Mouse (Mus musculus) midbrain, embryonic 14.5 days (tissue): Measurements from ENCODE around the gene Cyp2j9. TPM values are rescaled to one million over a fixed set of nuclear protein-coding genes. Genes with fewer than 3 reads are reported as not detected.
"Not testable (repeated sequence)": the region's sequence is repeated elsewhere in the genome, so short reads cannot be mapped to it uniquely, and the experiment has no call there.

Experiments
- ATAC-seq: fragments of 200-750 bp; cut with Nextera tagmentation; 2 replicates; pipeline ENCODE4 v1.8.0; 2017; ENCODE audit warnings: moderate number of reproducible peaks, moderate library complexity; ENCODE audit not compliant: low FRiP score, low TSS enrichment
- DNase-seq: peaks from one replicate; pipeline ENCODE4 v3.0.0-alpha.2; 2015
- H3K27ac ChIP-seq: fragments of 300-500 bp; sonication (generic); replicated peaks from 2 replicates; pipeline ENCODE4 v1.5.1; 2014; ENCODE audit warnings: mild to moderate bottlenecking, low read depth, low read length, moderate library complexity
- H3K27me3 ChIP-seq: fragments of 300-500 bp; sonication (generic); 2 replicates; pipeline ENCODE4 v1.6.1; 2014; ENCODE audit warnings: low read length, control low read depth, mixed read lengths; ENCODE audit not compliant: control insufficient read depth, insufficient read depth
- H3K36me3 ChIP-seq: fragments of 300-500 bp; sonication (generic); 2 replicates; pipeline ENCODE4 v1.6.1; 2014; ENCODE audit warnings: low read length, control low read depth; ENCODE audit not compliant: control insufficient read depth, insufficient read depth
- H3K4me1 ChIP-seq: fragments of 300-500 bp; sonication (generic); 2 replicates; pipeline ENCODE4 v1.6.1; 2014; ENCODE audit warnings: mild to moderate bottlenecking, antibody characterized with exemption, low read length, control low read depth; ENCODE audit not compliant: control insufficient read depth, insufficient read depth
- H3K4me2 ChIP-seq: fragments of 300-500 bp; sonication (generic); 2 replicates; pipeline ENCODE4 v1.6.1; 2014; ENCODE audit warnings: mild to moderate bottlenecking, low read length, moderate library complexity
- H3K4me3 ChIP-seq: fragments of 300-500 bp; sonication (generic); replicated peaks from 2 replicates; pipeline ENCODE4 v1.5.1; 2014; ENCODE audit warnings: low read depth, low read length
- H3K9ac ChIP-seq: fragments of 300-500 bp; sonication (generic); replicated peaks from 2 replicates; pipeline ENCODE4 v1.6.1; 2014; ENCODE audit warnings: mild to moderate bottlenecking, low read length, moderate library complexity
- H3K9me3 ChIP-seq: fragments of 300-500 bp; sonication (generic); 2 replicates; pipeline ENCODE4 v1.6.1; 2016; ENCODE audit warnings: low read length, control low read depth, mixed read lengths; ENCODE audit not compliant: control insufficient read depth
- WGBS: fragments of 180-500 bp; shearing (Covaris S2); extraction: QIAGEN DNeasy Blood & Tissue Kit; methylation state at CpG from one replicate; pipeline ENCODE4 v1.1.7; 2014; 5-methylcytosine and 5-hydroxymethylcytosine counted together
- polyA plus RNA-seq: library from polyadenylated mRNA; unstranded; fragments of >200 nt; fragmentation: Nextera tagmentation; extraction: Ambion mirVana; gene quantifications from 2 replicates; pipeline ENCODE4 v1.2.1, GENCODE M21; 2014

Gene Cyp2j9
- 3.9 and 4.9 TPM in 2 replicates for polyA plus RNA-seq

DNA sequence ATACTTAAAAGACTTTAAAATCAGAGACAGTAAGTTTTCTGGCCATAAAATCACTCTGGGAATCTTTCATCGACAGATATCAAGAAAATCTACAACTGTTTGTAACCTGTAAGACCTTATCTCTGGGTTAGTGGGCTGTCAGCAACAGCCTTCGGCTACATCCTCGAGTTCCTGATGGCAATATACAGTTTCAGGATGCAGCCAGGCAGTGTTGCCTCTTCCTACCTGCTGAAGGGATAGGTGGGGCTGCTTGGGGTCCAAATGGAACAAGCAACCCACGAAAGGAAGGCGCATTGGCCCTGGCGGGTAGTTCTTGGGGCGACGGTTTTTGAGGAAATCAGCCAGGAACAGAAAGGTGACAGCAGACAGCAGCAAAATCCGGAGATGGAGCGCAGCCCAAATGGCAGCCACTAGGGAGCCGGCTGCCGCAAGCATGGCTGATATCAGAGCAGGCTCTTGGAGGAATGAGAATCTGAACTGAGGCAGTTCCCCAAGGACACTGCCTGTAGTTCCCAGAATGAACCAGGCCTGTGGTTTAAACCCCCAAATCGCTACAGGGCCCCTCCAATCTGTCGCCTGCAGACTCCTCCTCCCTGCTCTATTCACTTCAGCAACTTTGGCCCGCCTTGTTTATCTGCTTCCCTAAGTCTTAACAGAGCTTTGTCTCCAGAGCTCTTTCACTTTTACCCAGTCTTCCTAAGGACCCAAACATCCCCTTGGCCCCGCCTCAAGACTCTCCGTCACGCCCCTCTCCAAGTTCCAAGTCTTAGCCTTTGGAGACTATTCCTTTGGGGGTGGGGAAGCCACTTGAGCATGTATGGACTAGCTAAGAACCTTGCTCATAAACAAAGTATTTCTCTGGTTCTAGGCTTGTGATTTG, at the start of gene Cyp2j9:
Gene Cyp2j9 (minus strand): TSS at position 668 of the 880 bp plus-strand sequence.
- Histone ChIP-seq H3K4me2 (peak within 1 kb of the TSS; percentile 52), H3K27ac (peak within 1 kb of the TSS; percentile 50; the same call in 1 of the 2 replicates), H3K9me3 (no peaks in the 10 kb centered on the region), H3K27me3 (no peaks in the 10 kb centered on the region), H3K36me3 (no peaks in the 10 kb centered on the region), H3K4me3 (peak within 1 kb of the TSS; percentile 36), H3K9ac (peak within 1 kb of the TSS; percentile 50), H3K4me1 (0 out of 2 replicates have a peak, but pooled peaks cover 4% of the 10 kb centered on the region)
- 7% methylated on average over 18 of the region's 18 CpGs for WGBS
- ATAC-seq (peak; percentile 76), DNase-seq (peak; percentile 66)

DNA sequence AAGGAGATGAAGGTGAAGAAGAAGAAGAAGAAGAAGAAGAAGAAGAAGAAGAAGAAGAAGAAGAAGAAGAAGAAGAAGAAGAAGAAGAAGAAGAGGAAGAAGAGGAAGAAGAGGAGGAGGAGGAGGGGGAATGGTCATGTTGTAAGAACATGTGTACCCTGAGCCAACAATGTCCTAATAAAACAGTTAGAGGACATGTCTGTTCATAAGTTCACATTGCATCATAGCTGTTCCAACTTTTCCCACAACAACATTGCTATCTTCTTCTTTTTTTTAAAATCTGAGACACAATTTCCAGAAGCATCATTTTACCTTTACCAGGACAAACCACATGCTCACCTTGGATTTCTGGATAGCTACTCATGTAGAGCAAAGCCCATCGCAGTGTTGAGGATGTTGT, 44.1 kb upstream of the Cyp2j9 start:
- H3K4me2 ChIP-seq, result no peak overlapping the region
- no peak overlapping the region for H3K9ac ChIP-seq
- no peaks in the 10 kb centered on the region for H3K4me1 ChIP-seq
- no peaks in the 10 kb centered on the region for H3K9me3 ChIP-seq
- WGBS, result 72% methylated on average over 1 of the region's 1 CpGs
- no peaks in the 10 kb centered on the region for H3K27me3 ChIP-seq
- no peak overlapping the region for H3K27ac ChIP-seq
- DNase-seq, result no peak
- no peak for ATAC-seq
- H3K4me3 ChIP-seq, result no peak overlapping the region
- H3K36me3 ChIP-seq, result no peaks in the 10 kb centered on the region

DNA sequence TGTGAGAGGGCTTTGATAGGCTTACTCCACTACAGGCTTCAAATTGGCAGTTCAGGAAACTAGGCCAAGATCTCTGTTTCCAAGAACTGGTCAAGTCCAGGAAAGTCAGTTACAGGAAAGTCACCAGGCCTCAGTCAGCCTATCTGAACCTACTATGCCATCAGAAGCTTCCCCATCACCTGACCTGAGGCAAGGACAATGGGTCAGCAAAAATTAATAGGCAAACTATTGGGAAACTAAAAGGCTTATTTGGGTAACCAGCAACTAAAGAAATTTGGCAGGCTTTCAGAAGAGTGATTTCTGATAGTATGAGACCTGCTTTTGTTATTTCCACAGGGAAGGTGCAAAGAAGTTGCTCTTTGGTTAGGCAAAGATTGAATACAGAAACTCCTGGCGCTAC, 31.1 kb upstream of the Cyp2j9 start:
- H3K4me1 ChIP-seq, result no peaks in the 10 kb centered on the region
- DNase-seq (no peak), ATAC-seq (no peak)
- no peaks in the 10 kb centered on the region for H3K36me3 ChIP-seq
- 98% methylated on average over 1 of the region's 1 CpGs for WGBS
- no peak overlapping the region for H3K9ac ChIP-seq
- H3K4me2 ChIP-seq, result no peak overlapping the region
- H3K27ac ChIP-seq, result no peak overlapping the region
- H3K9me3 ChIP-seq, result no peaks in the 10 kb centered on the region
- H3K4me3 ChIP-seq, result no peak overlapping the region
- no peaks in the 10 kb centered on the region for H3K27me3 ChIP-seq

DNA sequence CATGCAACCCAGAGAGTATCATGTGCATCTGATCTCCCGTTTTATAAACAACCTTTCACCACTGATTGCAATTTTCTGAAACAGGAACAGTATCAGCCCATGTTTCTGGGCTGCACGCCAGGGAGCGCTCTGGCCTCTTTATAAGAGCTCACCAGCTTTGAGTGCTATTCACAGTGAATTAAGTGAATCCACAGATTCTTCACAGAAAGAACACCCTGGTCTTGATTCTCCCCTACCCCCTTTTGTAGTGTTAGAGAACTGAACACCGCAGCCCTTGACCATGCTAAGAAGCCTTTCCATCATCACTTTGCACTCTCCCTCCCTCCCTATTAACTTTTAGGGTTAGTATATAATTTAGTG, 393 bp upstream of the Cyp2j9 start:
- ATAC-seq (peak; percentile 59; the same call in 1 of the 2 replicates), DNase-seq (peak; percentile 71)
- Histone ChIP-seq H3K27ac (no peak overlapping the region), H3K4me1 (0 out of 2 replicates have a peak, but pooled peaks cover 4% of the 10 kb centered on the region), H3K4me3 (peak overlapping the region; percentile 36), H3K9me3 (no peaks in the 10 kb centered on the region), H3K9ac (no peak overlapping the region), H3K4me2 (peak overlapping the region; percentile 52), H3K27me3 (no peaks in the 10 kb centered on the region), H3K36me3 (no peaks in the 10 kb centered on the region)
- 21% methylated on average over 4 of the region's 4 CpGs for WGBS

DNA sequence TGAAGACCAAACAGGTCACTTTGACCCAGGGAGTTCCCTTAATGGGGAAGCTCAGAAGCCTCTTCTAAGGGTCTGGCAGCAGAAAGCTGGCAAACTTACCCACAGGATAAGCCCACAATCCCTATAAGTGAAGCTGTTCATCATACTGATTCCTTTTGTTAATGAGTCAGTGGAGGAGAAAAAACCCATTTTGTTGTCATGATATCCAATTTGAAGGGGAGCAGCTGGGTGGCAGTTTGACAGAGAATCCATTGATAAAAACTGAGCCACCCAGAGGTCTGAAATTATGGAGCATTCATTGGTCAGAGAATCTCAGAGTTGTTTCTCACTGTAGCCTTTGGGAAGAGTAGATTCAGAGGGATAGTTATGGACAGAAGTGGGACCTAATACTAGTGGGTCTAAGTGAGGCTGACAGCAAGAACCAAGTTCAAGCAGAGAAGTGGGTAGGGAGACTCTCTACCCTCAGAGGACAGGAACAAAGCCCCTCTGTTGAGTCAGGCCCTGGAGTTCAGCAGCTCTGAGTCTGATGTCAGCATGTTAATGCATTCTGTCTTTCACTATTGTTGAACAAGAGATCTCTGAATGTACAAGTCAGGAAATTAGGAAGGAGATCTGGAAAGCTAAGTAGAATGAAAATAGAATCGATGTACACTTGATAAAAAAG, 9.8 kb downstream of the Cyp2j9 start:
- no peaks in the 10 kb centered on the region for H3K4me1 ChIP-seq
- H3K9ac ChIP-seq, result no peak overlapping the region
- H3K9me3 ChIP-seq, result no peaks in the 10 kb centered on the region
- H3K4me2 ChIP-seq, result no peak overlapping the region
- H3K27me3 ChIP-seq, result no peaks in the 10 kb centered on the region
- ATAC-seq (no peak), DNase-seq (no peak)
- no peak overlapping the region for H3K4me3 ChIP-seq
- H3K36me3 ChIP-seq, result no peaks in the 10 kb centered on the region
- H3K27ac ChIP-seq, result no peak overlapping the region
- WGBS, result 56% methylated on average over 1 of the region's 1 CpGs

DNA sequence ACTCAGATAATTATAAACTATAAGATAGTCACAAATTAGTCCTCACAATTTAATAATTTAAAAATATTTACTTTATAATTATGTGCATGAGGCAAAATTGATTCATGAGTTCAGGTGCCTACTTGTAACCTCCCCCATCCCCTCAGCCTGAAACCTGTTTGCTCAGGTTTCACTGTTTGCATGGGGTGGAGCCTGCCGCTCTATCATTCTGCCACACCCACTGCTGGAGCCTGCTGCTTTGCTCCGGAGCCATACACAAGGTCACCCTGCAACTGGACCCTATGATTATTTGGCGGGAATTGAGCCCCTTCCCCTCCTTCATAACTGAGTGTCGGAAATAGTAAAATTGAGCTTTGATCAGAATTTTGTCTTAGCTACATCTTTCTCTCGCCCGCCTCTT, 11.0 kb downstream of the Cyp2j9 start:
- H3K9ac ChIP-seq, H3K4me3 ChIP-seq, ATAC-seq, H3K36me3 ChIP-seq, H3K9me3 ChIP-seq, H3K27me3 ChIP-seq, H3K27ac ChIP-seq, H3K4me1 ChIP-seq, H3K4me2 ChIP-seq, DNase-seq: not testable (repeated sequence)
- WGBS, result 68% methylated on average over 6 of the region's 6 CpGs

DNA sequence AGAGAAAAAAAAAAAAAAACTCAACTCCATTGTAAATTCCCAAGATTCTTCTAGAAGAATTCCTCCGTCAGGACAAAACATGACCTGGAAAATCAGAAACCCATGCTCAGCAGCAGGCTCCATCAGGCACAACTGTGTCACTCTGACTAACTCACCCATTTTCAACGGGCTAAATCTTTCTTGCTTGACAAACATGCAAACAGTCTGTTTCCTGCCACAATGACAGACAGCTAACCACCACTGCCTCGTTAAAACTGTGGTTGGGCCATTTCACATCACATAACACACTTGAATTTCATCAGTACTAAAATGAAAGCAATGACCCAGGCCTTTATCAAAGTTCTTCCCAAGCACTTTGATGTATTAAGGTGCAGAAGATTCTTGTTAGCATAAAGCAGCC, 21.9 kb downstream of the Cyp2j9 start:
- no peaks in the 10 kb centered on the region for H3K36me3 ChIP-seq
- no peak overlapping the region for H3K4me2 ChIP-seq
- H3K4me1 ChIP-seq, result no peaks in the 10 kb centered on the region
- H3K4me3 ChIP-seq, result no peak overlapping the region
- H3K9me3 ChIP-seq, result no peaks in the 10 kb centered on the region
- no peak overlapping the region for H3K9ac ChIP-seq
- no peak for DNase-seq
- WGBS, result 79% methylated on average over 3 of the region's 3 CpGs
- H3K27me3 ChIP-seq, result no peaks in the 10 kb centered on the region
- no peak for ATAC-seq
- H3K27ac ChIP-seq, result no peak overlapping the region

DNA sequence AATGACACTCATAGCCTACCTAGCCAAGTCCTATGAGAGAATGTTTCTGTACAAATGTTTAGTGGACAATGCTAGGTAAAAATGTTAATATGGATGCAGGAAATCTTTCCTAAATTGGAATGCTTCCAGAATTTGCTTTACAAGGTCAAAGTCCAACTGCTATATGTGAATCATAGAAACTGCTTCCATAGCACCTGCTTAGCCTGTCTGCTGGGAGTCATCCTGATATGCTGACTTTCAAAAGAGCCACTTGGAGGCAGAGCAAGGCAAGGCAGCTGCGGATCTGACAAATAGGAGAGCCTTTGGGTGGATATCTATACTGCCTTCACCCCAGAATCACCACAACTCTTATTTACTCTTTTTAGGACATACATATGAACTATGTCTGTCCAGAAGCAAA, 23.4 kb downstream of the Cyp2j9 start:
- Histone ChIP-seq H3K9ac (no peak overlapping the region), H3K27ac (no peak overlapping the region), H3K4me2 (no peak overlapping the region), H3K4me1 (no peaks in the 10 kb centered on the region), H3K9me3 (no peaks in the 10 kb centered on the region), H3K27me3 (no peaks in the 10 kb centered on the region), H3K4me3 (no peak overlapping the region), H3K36me3 (no peaks in the 10 kb centered on the region)
- DNase-seq (no peak), ATAC-seq (no peak)
- 78% methylated on average over 1 of the region's 1 CpGs for WGBS

DNA sequence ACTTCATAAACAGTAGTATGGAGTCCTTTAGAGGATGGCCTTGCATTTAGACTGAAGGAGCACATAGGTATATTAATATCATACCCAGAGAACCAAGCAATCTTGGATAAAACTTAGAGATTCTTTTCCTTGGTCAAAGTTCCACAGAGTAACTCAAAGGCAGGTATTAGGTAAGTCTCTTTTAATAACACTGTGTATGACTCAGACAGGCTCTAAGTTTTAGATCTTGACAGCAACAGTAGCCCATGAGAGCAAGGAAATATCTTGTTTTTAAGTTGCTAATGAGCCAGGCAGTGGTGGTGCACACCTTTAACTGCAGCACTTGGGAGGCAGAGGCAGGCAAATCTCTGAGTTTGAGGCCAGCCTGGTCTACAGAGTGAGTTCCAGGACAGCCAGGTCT, 25.6 kb downstream of the Cyp2j9 start:
- Histone ChIP-seq H3K4me3 (no peak overlapping the region), H3K4me2 (no peak overlapping the region), H3K9ac (no peak overlapping the region), H3K36me3 (no peaks in the 10 kb centered on the region), H3K4me1 (no peaks in the 10 kb centered on the region), H3K9me3 (no peaks in the 10 kb centered on the region), H3K27me3 (no peaks in the 10 kb centered on the region), H3K27ac (no peak overlapping the region)
- ATAC-seq (no peak), DNase-seq (no peak)
